Mouse (Mus musculus) layer of hippocampus, postnatal 14 days (tissue): ENCODE measurements around the gene Rtn4rl1. TPM values are rescaled to one million over a fixed set of nuclear protein-coding genes. Genes with fewer than 3 reads are reported as not detected.

Source experiments
- DNase-seq, 2 experiments: peaks; one replicate each; pipeline ENCODE4 v3.0.0; 2021 to 2022; ENCODE audit warnings: low spot score in 2 of 2, mixed read lengths in 1 of 2
- total RNA-seq, 2 experiments: library from RNA; stranded (reverse); gene quantifications; 2 replicates each; pipeline ENCODE4 v1.2.3; 2021

Gene Rtn4rl1
- total RNA-seq, 2 experiments from 2014 or later: 82.1 to 83.1 TPM

DNA sequence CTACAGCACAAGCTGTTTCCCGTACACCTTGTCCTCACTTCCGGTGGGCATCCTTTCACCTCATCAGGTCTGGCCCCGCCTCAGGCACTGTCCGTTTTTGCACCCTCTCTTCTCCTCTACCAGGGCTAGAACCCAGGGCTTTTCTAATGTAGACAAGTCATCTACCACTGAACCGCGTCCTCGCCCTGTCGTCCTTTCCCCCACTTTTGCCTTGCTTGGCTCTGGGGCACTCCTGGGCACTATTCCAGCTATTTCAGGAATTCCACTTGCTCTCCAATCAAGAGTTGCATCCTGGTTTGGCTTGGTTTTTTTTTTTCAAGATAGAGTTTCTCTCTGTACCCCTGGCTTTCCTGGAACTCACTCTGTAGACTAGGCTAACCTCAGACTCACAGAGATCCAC, 53.0 kb downstream of the Rtn4rl1 start:
- DNase-seq: no peak

DNA sequence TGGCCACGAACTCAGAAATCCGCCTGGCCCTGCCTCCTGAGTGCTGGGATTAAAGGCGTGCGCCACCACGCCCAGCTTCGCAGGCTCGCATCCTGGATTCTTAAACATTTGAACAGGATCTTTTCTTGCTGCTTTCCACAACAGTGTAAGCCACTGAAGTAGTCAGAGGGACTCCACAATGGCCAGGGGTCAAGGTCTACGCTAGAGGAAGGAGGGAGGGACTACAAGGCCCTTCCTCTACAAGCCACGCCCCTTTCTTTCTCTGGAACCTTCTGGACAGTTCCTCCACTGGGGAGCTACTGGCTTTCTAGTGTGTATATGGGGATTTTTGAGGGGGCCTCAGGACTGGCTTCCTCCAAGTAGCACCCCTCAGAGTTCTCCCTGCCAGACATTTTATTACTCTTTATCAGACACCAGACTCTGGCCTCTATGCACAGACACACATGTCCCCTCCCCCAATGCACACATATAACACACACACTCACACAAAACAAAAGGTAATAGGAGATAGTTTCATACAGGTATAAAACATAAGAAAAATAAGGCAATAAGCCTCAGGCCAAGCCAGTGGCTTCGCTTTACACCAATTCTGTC, 53.7 kb downstream of the Rtn4rl1 start:
- DNase-seq: no peak

DNA sequence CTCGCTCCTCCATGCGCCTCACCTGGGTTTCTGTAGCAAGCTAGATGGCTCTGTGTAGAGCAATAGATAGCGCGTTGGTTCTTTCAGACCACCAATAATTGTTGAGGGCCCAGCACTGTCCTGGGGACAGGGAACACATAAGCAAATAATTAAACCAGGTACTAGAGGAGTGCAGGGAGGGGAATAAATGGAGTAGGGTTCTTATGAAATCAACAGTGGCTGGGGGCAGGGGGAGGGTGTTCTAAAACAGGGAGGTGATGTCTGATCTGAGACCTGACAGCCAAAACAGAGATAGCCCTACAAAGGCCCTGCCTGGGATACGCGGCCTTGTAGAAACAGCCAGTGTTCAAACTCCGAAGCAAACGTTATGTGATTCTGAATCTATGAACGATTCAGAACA, 56.0 kb downstream of the Rtn4rl1 start:
- DNase-seq: no peak

DNA sequence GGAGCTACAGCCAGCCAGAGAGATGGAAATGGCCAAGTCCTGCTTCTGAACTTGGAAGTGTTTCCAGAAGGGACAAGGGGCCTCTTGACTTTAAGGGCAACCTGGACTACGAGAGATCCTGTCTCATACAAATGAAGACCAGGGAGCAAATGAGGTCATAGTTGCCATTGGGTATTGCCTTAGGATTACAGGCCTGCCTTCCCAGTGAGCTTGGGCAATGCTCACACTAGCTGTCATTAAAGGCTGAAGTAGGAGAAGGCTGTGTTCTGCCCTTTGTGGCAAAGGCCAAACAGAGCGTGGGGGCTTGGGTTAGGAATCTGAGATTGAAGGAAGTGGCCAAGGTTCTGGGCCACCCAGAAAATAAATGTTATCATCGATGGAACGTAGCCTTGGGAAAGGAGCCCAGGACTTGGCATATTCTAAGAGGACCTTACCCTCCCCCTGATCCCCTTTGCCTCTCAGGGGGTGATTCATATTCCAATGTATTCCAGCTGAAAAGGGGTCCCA, 57.5 kb downstream of the Rtn4rl1 start:
- DNase-seq: no peak

DNA sequence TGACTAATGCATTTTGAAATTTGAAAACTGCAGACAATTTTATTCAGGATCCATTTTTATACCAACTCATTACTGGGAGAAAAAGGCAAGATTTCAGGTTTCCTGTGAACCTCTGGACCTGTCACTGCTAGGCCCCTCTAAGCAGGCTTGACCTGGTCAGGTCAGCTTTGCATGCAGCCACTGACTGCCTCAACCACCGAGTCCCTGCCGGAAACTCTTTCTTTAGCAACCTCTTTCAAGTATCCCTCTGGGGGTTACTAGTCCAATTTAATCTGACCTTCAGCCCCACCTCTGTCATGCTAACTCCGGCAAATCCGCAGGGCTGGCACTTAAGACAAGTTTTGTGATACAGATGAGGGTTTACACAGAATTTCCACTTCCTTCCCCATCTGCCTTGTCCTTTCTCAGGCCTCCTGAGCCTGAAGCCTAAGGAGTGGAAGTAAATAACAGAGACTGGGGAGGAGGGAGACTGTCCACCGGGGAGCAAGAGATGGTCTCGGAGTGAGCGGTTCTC, 58.0 kb downstream of the Rtn4rl1 start:
- DNase-seq: no peak

DNA sequence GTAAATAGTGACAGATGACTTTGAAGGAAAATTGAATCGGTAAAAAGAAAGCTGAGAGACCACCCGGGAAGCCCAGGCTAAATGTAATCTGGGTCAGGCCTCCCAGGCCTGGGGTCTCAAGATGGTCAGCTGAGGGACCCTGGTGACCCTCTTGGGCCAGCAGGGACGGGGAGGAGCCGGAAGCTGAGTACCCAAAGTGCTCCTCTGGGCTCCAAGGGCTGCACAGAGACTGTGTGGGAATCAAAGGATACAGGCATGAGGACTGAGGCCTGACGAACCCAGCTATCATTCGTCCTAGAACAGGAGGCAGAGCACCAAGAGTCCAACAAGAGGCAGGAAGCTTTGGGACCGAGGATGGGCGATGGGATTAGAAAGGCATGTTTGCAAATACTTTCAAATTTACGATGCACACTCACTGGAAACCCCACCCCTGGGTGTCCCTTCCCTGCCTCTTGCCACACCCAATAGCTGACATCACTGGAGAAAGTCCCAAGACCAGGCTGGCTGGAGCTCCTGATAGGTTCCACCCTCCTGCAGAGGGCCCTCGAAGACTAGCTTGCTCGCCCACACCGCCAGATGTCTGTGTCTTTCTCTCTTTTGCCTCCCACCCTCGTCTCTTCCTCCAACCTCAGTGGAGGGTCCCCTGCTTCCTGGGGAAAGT, 60.8 kb downstream of the Rtn4rl1 start:
- DNase-seq: peak in 1 of 2 experiments; percentile 45

DNA sequence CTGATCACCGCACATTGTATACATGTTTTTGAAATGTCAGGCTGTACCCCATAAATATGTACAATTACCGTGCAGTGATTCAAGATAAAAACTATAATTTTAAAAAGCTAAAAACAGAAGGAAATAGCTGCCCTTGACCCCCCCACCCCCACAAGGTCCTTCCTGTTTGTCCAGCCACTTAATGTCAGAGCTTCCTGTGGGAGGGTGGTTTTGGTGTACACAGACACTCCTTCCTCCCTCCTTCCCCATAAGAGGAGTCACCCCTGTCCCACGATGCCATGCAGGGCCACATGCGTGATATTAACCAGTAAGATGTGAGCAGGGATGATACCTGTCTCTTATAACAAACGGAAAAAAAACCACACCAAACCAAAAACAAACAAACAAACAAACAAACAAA, 61.7 kb downstream of the Rtn4rl1 start:
- DNase-seq: no peak

DNA sequence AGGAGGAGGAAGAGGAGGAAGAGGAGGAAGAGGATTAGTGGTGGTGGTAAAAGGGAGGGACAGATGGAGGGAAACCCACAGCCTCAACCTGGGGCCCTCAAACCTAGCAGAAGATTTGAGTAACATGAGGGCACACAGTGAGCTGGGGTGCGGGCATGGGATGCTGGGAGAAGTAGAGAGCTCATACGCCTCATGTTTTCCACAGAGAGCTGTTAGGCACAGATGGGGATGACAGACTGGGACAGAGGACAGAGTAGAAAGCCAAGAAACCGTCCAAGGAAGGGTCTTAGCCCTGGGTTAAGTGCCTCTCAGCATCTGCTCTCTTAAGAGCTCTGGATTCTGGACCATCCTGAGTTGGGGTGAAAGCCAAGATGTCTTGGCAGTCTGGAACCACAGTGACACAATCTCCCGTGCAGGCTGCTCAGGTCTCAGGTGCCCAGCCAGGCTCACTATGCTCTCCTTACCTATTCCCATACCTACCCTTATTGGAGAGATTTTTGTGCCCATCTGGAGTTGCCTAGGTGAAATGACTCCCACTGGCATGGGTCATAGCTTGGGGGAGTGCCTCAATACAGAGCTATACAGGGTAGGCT, 63.6 kb downstream of the Rtn4rl1 start:
- DNase-seq: no peak

DNA sequence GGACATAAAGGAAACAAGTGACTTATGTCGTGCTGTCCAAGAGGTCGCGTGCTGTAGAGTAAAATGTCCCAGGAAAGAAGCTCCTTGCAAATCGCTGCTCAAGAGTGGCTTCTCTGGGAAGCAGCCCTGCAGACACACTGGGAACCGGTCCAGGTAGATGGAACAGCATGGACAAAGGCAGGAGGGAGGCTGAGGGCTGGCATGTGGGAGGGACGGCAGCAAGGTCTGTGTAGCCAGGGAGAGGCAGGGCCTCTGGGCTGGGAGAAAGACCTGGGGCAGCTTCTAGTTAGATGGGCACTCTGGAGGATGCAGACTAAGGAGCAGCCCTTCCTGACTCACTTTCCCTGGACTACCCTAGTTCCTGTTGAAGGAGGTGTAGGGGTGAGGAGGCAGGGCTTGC, 65.8 kb downstream of the Rtn4rl1 start:
- no peak for DNase-seq

DNA sequence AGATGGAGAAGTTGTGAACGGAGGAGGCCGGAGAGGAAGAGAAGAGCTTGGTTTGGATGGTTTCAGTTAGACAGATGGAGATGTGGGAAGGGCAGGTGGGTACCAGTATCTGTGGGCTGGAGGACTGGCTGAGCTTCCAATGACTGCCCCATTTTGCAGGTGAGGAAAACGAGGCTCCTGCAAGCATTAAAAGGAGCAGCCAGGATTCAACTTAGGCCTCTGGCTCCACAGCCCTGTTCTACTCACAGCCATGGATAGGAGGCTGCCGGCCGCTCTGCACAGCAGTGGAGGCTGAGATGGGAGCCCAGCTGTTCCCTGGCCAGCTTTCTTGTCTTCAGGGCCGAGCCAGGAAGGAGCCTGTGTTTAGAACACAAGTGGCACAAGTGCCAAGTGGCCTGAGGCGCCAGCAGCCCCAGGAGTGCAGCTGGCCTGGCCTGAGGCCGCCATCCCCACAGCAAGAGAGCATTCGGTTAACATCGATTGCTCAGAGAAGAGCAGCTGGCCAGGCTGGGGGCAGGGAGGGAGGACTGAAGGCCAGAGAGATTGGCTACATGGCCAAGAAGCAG, 66.5 kb downstream of the Rtn4rl1 start:
- peak in 1 of 2 experiments; percentile 60 for DNase-seq

DNA sequence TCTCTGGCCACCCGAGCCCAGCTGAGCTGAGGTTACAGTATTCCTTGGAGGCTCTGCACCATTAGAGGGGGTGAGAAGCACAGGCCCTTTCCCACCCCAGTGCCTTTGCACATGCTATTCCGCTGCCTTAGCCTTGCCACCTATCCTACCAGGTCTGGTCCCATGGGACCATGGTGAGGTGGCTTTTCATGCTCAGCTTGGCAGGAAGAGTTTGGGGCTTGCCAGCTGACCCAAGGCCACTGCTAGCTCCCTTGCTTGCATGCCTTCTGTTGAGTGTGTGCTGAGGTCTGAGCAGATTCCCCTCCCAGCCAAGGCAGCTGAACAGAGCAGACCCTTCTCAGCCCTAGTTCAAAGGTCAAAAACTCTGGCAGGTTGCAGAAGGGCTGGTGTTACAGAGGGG, 67.4 kb downstream of the Rtn4rl1 start:
- no peak for DNase-seq

DNA sequence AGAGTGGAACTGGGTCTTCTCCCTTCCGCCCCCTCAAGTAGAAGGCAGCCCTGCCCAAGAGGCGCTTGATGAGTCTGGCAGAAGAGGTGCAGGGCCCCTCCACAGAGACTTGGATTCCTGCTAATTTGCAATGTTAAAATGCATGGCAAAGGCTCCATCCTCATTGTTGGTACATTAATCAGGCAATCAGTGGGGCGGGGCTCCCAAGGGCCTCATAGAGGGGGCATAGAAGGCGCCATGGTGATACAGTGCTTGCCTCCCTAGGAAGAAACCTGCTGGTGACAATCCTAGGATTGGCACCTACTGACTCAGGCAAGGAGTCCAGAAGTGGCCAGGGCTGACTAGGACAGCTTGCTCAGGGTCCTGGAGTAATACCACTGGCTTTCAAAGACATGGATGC, 68.1 kb downstream of the Rtn4rl1 start:
- no peak for DNase-seq

DNA sequence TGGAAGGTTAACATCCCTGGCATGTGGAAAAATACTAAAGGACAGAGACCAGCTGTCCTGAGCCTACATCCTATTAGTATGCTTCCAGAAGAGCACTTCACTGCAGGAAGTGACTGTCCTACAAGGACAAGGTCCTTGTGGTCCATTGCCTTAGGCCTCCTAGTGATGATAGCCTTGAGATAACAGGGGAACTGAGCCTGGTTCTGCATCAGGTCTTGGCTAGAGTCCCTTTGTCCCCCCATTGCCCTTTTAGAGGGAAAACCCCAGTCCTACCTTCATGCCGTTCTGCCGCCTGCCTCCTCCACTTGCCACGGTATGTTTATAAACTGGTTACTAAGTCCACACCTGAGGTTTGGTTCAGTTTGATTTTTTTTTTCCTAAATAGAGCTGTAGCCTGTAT, 68.6 kb downstream of the Rtn4rl1 start:
- DNase-seq: no peak

DNA sequence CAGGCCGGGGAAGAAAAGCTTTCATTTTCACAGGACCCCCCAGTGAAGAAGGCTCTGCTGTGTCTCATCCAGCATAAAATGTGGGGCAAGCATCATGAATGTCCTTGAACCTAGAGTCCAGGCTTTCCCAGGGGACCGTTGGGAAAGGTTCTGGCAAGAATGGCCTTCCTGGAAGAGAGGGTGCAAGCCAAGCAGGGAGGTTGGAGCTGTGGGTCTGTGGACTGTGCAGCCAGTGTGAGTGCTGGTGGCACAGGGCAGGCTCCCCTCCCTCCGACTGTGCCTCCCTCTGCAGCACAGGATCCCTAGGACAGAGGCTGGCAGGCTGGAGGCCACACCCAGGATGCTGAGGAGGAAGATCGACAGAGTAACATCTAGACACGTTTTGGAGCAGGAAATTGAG, 69.2 kb downstream of the Rtn4rl1 start:
- DNase-seq: no peak

DNA sequence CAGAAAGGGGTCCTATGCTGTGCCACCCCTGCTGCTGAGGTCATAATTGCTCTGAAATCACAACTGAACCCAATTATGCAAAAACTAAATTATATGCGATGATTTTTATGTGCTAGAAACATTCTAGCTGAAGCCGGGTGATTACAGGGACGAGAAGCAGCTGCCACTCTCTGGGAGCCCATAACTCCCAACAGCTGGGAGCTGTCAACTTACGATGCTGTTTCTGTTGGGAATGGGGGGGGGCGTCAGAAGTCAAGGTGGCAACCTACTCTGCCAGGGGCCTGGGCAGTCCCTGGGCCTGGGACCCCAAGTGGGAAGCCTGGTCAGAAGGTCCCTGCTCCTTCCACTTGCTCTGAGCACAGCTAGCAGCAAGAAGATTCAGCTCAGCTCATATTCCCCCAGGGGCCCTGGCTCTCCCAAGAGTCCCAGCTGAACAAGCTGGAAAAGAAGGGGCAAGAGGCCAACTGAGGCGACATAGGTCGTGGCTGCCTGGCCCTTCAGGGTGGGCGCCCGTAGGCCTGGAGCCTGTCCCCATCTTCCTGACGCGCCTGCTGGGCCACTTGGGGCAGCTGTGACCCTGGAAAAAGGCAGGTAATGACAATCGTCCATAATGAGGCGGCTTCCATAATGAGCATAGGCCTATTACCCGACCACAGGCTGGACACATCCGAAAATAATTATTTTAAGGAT, 69.8 kb downstream of the Rtn4rl1 start:
- DNase-seq: no peak

DNA sequence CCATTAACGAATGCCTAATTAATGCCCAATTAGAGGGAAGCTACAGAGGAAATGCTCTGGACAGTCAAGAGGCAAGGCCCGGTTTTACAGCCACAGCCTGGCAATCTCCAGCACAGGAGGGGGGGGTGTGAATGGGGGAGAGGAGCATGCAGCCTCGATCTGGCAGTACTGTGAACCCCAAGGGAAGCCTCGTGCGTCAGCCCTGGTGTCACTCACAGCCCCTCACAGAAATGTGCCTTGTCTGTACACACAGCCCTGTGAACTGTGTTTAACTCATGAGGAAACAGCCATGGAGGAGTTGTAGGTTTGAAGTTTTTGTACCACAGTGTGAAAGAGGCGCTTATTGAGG, 70.4 kb downstream of the Rtn4rl1 start:
- DNase-seq: no peak

DNA sequence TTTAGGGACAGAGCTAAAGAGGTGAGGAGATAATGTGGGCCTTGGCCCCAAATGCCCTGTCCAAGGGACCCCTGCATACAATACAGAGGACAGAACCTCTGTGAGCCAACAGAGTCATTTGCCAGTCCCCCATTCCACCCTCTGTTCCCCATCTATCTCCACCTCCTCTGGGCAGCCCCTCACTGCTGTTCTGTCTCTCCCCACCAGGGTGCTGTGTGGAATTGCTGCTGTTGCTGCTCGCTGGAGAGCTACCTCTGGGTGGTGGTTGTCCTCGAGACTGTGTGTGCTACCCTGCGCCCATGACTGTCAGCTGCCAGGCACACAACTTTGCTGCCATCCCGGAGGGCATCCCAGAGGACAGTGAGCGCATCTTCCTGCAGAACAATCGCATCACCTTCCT, 71.0 kb downstream of the Rtn4rl1 start:
- DNase-seq: no peak

DNA sequence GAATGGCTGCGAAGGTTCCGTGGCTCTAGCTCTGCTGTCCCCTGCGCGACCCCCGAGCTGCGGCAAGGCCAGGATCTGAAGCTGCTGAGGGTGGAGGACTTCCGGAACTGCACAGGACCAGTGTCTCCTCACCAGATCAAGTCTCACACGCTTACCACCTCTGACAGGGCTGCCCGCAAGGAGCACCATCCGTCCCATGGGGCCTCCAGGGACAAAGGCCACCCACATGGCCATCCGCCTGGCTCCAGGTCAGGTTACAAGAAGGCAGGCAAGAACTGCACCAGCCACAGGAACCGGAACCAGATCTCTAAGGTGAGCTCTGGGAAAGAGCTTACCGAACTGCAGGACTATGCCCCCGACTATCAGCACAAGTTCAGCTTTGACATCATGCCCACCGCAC, 72.0 kb downstream of the Rtn4rl1 start:
- no peak for DNase-seq

DNA sequence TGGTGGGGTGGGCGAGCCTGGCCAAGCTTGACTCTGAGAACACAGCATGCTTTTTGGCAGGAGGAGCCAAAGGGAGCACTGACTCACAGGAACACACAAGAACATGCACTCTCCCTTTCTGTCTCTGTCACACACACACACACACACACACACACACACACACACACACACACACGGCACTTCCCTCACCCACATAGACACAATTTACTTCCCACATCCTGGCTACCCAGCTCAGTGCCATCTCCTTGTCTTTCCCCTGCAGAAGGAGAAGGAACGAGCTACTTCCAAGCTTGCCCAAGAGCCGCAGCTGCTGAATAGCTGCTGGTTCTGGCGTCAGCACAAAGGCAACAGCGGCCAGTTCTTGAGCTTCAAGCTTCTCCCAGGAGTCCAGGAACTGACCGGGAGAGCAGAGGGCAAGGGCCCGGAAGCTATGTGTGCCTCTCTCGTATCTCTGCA, 74.3 kb downstream of the Rtn4rl1 start:
- DNase-seq: peak in 1 of 2 experiments; percentile 60

DNA sequence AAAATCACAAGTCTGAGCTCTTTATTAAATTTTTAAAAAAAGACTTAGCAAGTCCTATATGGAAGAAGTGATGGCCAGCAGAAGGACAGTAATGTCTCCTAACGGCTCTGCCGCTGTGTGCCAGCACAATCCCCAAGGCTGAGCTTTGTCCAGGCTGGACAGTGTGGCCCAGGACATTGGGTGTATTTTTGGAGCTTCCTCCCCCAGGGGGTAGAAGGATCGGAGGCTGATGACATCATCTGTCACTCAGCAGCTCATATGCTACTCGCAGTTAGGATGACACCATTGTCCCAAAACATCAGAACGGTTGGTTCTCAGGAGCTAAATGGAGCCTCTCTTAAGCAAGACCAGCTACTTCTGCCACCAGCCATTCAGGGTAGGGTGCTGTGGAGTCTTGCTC, 74.9 kb downstream of the Rtn4rl1 start:
- DNase-seq: no peak

DNA sequence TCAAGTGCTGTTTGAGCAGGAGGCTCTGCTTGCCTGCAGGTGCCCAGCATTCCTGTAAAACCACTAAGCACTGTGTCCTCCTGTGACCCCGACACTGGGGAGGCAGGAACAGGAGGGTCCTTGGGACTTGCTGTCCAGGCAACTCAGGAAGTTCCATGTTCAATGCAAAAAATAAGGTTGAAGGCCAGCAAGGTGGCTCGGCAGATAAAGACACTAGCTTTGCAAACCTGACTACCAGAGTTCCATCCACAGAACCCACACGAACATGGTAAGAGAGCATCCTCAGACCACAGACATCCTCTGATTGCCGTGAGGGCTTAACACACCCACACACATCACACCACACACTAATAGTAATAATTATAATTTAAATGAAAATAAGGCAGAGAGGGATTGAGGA, 75.6 kb downstream of the Rtn4rl1 start:
- no peak for DNase-seq
